Mouse (Mus musculus) liver, adult 2 months (tissue): ENCODE data around the gene Htr1d.

Source experiments
- CTCF ChIP-seq: fragments of 200-500 bp; IDR thresholded peaks from 2 replicates; pipeline ENCODE4 v1.5.1; 2011; ENCODE audit warnings: low read depth, low read length, control low read depth
- POLR2A ChIP-seq: fragments of 200-500 bp; IDR thresholded peaks from 2 replicates; pipeline ENCODE4 v1.6.1; 2011; ENCODE audit warnings: low read length, control low read depth; ENCODE audit not compliant: insufficient read depth; ENCODE audit errors: extremely low read depth

DNA sequence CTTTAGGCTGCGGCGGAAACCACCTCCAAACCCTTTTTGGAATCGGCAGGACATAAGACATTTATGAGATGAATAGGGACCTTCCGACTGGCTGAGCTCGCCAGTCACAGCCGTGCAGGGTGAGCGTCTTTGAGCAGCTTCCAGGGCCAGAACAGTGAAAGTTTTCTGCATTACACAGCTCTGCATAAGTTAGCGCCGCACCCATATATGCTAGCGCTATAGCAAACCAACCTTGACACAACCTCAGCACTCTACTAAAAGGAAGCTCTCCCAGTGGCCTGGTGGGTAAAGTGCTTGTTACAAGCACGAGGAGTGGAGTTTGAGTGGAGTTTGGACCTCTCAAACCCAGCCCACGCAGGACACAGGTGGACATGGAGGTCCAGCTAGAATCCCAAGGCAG is 35.9 kb downstream of the Htr1d start:
- no peak for TF ChIP-seq POLR2A
- TF ChIP-seq CTCF: no peak
